Comparison of ENCODE assay signal across 8 mouse cellular contexts in genomic region chr7:4150811-4151221, GRCm38 (mm10). TPM values are rescaled to one million over a fixed set of nuclear protein-coding genes. Genes with fewer than 3 reads are reported as not detected.
DNase-seq lines count a peak whose midpoint lies in the region; TF ChIP-seq lines count a peak whose summit lies in the region.

No protein-coding gene starts in this region.

- H3K36me3 ChIP-seq in testis, adult 2 months (ENCODE audit: control insufficient read depth, insufficient read depth, low read length): no peaks in the 10 kb centered on the region; the same call in 1 of the 2 replicates

- TF ChIP-seq POLR2A in testis, adult 2 months (IDR thresholded peaks at IDR 0.05; ENCODE audit: control insufficient read depth, low read depth, low read length): no peak
- peak; percentile 43; the same call in 1 of the 2 replicates for TF ChIP-seq POLR2A in cerebellum, adult 2 months (IDR thresholded peaks at IDR 0.05; ENCODE audit: borderline replicate concordance, insufficient read depth, low read length)
- peak; percentile 49; the same call in 1 of the 2 replicates for TF ChIP-seq POLR2A in lung, adult 2 months (IDR thresholded peaks at IDR 0.05; ENCODE audit: borderline replicate concordance, extremely low read depth, low read depth, low read length)

- H3K27ac ChIP-seq in testis, adult 2 months (ENCODE audit: control insufficient read depth, insufficient read depth, low read depth, low read length): peak overlapping the region; percentile 29; the same call in 1 of the 2 replicates
- H3K27ac ChIP-seq in cerebellum, adult 2 months (ENCODE audit: insufficient read depth, low read length): peak overlapping the region; percentile 26

- peak overlapping the region; percentile 93 for H3K4me3 ChIP-seq in testis, adult 2 months (ENCODE audit: control insufficient read depth, low read depth, low read length)
- H3K4me3 ChIP-seq in cerebellum, adult 2 months (replicated peaks; ENCODE audit: insufficient read depth, low read depth, low read length): peak overlapping the region; percentile 98
- H3K4me3 ChIP-seq in lung, adult 2 months (replicated peaks; ENCODE audit: extremely low read depth, low read depth, low read length): peak overlapping the region; percentile 90

- under 1% methylated on average over 14 of the region's 14 CpGs for WGBS in cerebellum, adult 2 months
- WGBS in lung, adult 2 months: 8% methylated on average over 14 of the region's 14 CpGs

- H3K4me1 ChIP-seq in testis, adult 2 months (ENCODE audit: control insufficient read depth, insufficient read depth, low read length): peaks cover 32% of the 10 kb centered on the region
- peaks cover 6% of the 10 kb centered on the region; the same call in 1 of the 2 replicates for H3K4me1 ChIP-seq in cerebellum, adult 2 months (ENCODE audit: control insufficient read depth, insufficient read depth, low read length)
- H3K4me1 ChIP-seq in lung, adult 2 months (ENCODE audit: control insufficient read depth, insufficient read depth, low read length): peaks cover 9% of the 10 kb centered on the region

- TF ChIP-seq CTCF in testis, adult 2 months (IDR thresholded peaks at IDR 0.05; ENCODE audit: control insufficient read depth, insufficient read depth, insufficient replicate concordance, low read depth, low read length): no peak
- TF ChIP-seq CTCF in cerebellum, adult 2 months (IDR thresholded peaks at IDR 0.05; ENCODE audit: borderline replicate concordance, insufficient read depth, low read depth, low read length): no peak
- TF ChIP-seq CTCF in lung, adult 2 months (IDR thresholded peaks at IDR 0.05; ENCODE audit: insufficient read depth, low read length): no peak

- no peak for DNase-seq in testis, postnatal 10 days (ENCODE audit: low spot score)
- peak; percentile 80 to 89 for DNase-seq in cerebellum, adult 2 months
- DNase-seq in heart, adult 9 months (ENCODE audit: low spot score in 2 of 2): peak; percentile 60 to 62
- peak; percentile 93 for DNase-seq in kidney, adult 9 months
- peak; percentile 71 for DNase-seq in lung, adult 2 months
- peak; percentile 61 for DNase-seq in skeletal muscle tissue, adult 2 months (ENCODE audit: low read depth, low spot score)
- no peak for DNase-seq in urinary bladder, postnatal 36 days (ENCODE audit: low spot score in 2 of 2)

- H3K27me3 ChIP-seq in testis, adult 2 months (ENCODE audit: control insufficient read depth, insufficient read depth, low read length): no peaks in the 10 kb centered on the region
- H3K27me3 ChIP-seq in cerebellum, adult 2 months (ENCODE audit: control insufficient read depth, insufficient read depth, low read length): no peaks in the 10 kb centered on the region

RNA-seq across cellular contexts. Expression of gene Leng9, which starts 0.6 kb away (rescaled TPM):
- 5.1 and 5.7 TPM in 2 replicates for polyA plus RNA-seq in testis, adult 2 months (2012; rRNA removed)
- polyA plus RNA-seq in cerebellum, adult 2 months (2012; rRNA removed): 8.8 and 9.7 TPM in 2 replicates
- polyA plus RNA-seq in lung, adult 2 months (2012; rRNA removed): 8.6 and 10.2 TPM in 2 replicates

RNA-seq across cellular contexts. Expression of gene Cdc42ep5, which starts 13.8 kb away (rescaled TPM):
- 17.9 and 19.2 TPM in 2 replicates for polyA plus RNA-seq in testis, adult 2 months (2012; rRNA removed)
- polyA plus RNA-seq in cerebellum, adult 2 months (2012; rRNA removed): 1.6 and 2.7 TPM in 2 replicates
- 46.9 and 51.8 TPM in 2 replicates for polyA plus RNA-seq in lung, adult 2 months (2012; rRNA removed)

RNA-seq across cellular contexts. Expression of gene Leng8, which starts 14.0 kb away (rescaled TPM):
- 469 and 559 TPM in 2 replicates for polyA plus RNA-seq in testis, adult 2 months (2012; rRNA removed)
- polyA plus RNA-seq in cerebellum, adult 2 months (2012; rRNA removed): 587 and 614 TPM in 2 replicates
- 648 and 958 TPM in 2 replicates for polyA plus RNA-seq in lung, adult 2 months (2012; rRNA removed)

RNA-seq across cellular contexts. Expression of gene Ttyh1, which starts 31.6 kb away (rescaled TPM):
- 59.3 and 70.0 TPM in 2 replicates for polyA plus RNA-seq in testis, adult 2 months (2012; rRNA removed)
- 626 and 638 TPM in 2 replicates for polyA plus RNA-seq in cerebellum, adult 2 months (2012; rRNA removed)
- 2.6 and 3.0 TPM in 2 replicates for polyA plus RNA-seq in lung, adult 2 months (2012; rRNA removed)

Comparison
In these comparisons a context has a peak if more than half of its experiments do, and no peak if none do; other contexts are left out.
1. DNase-seq: peak in cerebellum, adult 2 months (2 of 2), heart, adult 9 months (2 of 2), kidney, adult 9 months (single experiment), lung, adult 2 months (single experiment) and skeletal muscle tissue, adult 2 months (single experiment); none in testis, postnatal 10 days (single experiment) and urinary bladder, postnatal 36 days (0 of 2).
2. Peak in every context shown above with its lines, with median percentiles within 50 percentile points of each other: H3K4me3 ChIP-seq.